Mouse (Mus musculus) intestine, postnatal 0 days (tissue): Measurements from ENCODE around the gene Sox3. TPM values are rescaled to one million over a fixed set of nuclear protein-coding genes. Genes with fewer than 3 reads are reported as not detected.

Experiments
- ATAC-seq: fragments of 200-750 bp; cut with Nextera tagmentation; 2 replicates; pipeline ENCODE4 v1.8.0; 2017; ENCODE audit warnings: mild to moderate bottlenecking, moderate TSS enrichment, moderate library complexity
- H3K27ac ChIP-seq: fragments of 300-500 bp; sonication (generic); 2 replicates; pipeline ENCODE4 v1.5.1; 2014; ENCODE audit warnings: mild to moderate bottlenecking, low read depth, low read length, moderate library complexity
- H3K27me3 ChIP-seq: fragments of 300-500 bp; sonication (generic); replicated peaks from 2 replicates; pipeline ENCODE4 v1.6.1; 2014; ENCODE audit warnings: low read length, mixed read lengths; ENCODE audit not compliant: control insufficient read depth, insufficient read depth
- H3K36me3 ChIP-seq: fragments of 300-500 bp; sonication (generic); 2 replicates; pipeline ENCODE4 v1.6.1; 2014; ENCODE audit warnings: mild to moderate bottlenecking, moderate library complexity; ENCODE audit not compliant: control insufficient read depth, insufficient read depth
- H3K4me1 ChIP-seq: fragments of 300-500 bp; sonication (generic); replicated peaks from 2 replicates; pipeline ENCODE4 v1.6.1; 2014; ENCODE audit warnings: antibody characterized with exemption, low read length, mixed read lengths; ENCODE audit not compliant: control insufficient read depth, insufficient read depth
- H3K4me2 ChIP-seq: fragments of 300-500 bp; sonication (generic); replicated peaks from 2 replicates; pipeline ENCODE4 v1.6.1; 2014; ENCODE audit warnings: low read depth, mild to moderate bottlenecking, moderate library complexity
- H3K4me3 ChIP-seq: fragments of 300-500 bp; sonication (generic); 2 replicates; pipeline ENCODE4 v1.5.1; 2014; ENCODE audit warnings: low read depth, low read length
- H3K9ac ChIP-seq: fragments of 300-500 bp; sonication (generic); 2 replicates; pipeline ENCODE4 v1.6.1; 2014; ENCODE audit warnings: mild to moderate bottlenecking, low read depth, low read length
- H3K9me3 ChIP-seq: fragments of 300-500 bp; sonication (generic); 2 replicates; pipeline ENCODE4 v1.6.1; 2016; ENCODE audit warnings: mixed run types; ENCODE audit not compliant: control insufficient read depth
- CTCF ChIP-seq: sonication (generic); IDR thresholded peaks from 2 replicates; pipeline ENCODE4 v1.5.1; 2016; ENCODE audit warnings: low read depth, mild to moderate bottlenecking, control low read depth, antibody characterized with exemption, moderate library complexity
- WGBS: fragments of 180-500 bp; shearing (Covaris S2); extraction: QIAGEN DNeasy Blood & Tissue Kit; methylation state at CpG from one replicate; pipeline ENCODE4 v1.1.7; 2014; 5-methylcytosine and 5-hydroxymethylcytosine counted together
- polyA plus RNA-seq: library from polyadenylated mRNA; unstranded; fragments of >200 nt; fragmentation: Nextera tagmentation; extraction: Ambion mirVana; gene quantifications from 2 replicates; pipeline ENCODE4 v1.2.1, GENCODE M21; 2015

The Sox3 gene
- polyA plus RNA-seq, 1 experiment from 2014 or later: 0.10 TPM

DNA sequence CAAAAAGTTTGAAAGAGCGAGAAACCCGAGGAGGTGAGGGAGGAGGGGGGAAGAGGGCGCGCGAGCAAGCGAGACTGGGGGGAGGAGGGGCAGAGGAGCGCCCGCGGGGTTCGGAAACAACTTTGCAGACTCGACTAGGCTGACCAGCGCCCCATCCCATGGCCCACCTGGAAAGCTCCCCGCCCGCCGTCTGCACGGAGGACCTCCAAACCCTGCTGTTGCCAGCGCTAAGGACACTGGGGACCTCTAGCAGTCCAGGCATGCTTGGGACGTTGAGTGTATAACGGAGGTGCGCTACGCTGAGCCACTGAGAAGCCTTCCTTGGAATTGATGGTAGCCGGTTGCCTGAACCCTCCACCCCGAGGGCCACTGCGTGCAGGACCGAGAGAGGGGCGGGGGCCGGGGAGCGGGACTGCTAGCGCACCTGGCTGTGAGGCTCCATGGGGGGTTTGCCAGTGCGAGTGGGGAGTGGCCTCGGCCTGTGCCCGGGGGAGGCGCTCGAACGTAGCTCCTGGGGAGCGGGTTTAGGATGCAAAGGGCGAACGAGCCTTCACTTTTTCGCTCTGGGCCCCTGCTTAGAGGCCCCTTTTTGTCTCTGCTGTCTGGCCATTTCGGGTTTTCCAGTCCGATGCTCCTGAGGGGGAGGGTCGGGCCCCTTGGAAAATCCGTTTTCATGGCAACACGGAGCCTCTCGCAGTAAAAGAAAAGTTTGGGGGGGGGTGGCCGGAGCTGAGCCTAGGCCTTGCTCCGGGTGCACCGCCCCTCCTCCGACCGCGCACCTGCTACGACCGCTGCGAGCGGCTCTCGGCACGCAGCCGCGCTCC lies 702 bp upstream of the Sox3 start:
- H3K27ac ChIP-seq: no peak overlapping the region
- H3K36me3 ChIP-seq: no peaks in the 10 kb centered on the region
- H3K4me3 ChIP-seq: peak overlapping the region; percentile 40
- H3K27me3 ChIP-seq: peaks cover 60% of the 10 kb centered on the region
- H3K4me1 ChIP-seq: no peaks in the 10 kb centered on the region
- WGBS: 21% methylated on average over 54 of the region's 59 CpGs
- no peak for ATAC-seq
- H3K4me2 ChIP-seq: peak overlapping the region; percentile 70
- no peak overlapping the region for H3K9ac ChIP-seq
- no peaks in the 10 kb centered on the region for H3K9me3 ChIP-seq
- no peak for TF ChIP-seq CTCF

DNA sequence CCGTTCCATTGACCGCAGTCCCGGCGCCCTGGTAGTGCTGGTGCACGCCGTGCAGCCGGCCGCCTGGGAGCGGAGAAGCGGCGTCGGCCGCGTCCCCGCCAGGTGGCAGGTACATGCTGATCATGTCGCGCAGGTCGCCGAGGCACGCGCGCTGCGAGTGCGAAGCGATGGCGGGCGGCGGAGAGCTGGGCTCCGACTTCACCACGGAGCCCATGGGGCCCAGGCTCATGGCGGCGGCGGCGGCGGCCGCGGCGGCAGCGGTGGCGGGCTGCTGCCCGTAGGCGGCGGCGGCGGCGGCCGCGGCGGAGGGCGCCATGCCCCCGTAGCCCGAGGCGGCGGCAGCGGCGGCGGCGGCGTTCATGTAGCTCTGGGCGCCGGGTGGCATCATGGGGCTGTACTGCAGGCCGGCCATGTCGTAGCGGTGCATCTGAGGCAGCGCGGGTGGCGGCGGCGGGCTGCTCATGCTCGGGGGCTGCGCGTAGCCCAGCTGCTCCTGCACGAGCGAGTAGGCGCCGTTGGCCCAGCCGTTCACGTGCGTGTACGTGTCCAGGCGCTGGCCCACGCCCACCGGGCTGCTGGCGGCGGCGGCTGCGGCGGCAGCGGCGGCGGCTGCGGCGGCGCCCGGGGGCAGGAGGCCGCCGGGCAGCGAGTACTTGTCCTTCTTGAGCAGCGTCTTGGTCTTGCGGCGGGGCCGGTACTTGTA lies 981 bp downstream of the Sox3 start:
- H3K27me3 ChIP-seq: peaks cover 55% of the 10 kb centered on the region
- ATAC-seq: no peak; the same call in 1 of the 2 replicates
- no peaks in the 10 kb centered on the region for H3K4me1 ChIP-seq
- H3K4me3 ChIP-seq: peak overlapping the region; percentile 40
- peak; percentile 18; the same call in 1 of the 2 replicates for TF ChIP-seq CTCF
- no peak overlapping the region for H3K27ac ChIP-seq
- H3K9ac ChIP-seq: no peak overlapping the region
- WGBS: 27% methylated on average over 56 of the region's 102 CpGs
- H3K4me2 ChIP-seq: peak overlapping the region; percentile 70
- no peaks in the 10 kb centered on the region for H3K9me3 ChIP-seq
- no peaks in the 10 kb centered on the region for H3K36me3 ChIP-seq

GRCm38 (mm10) chrX:60891329-60892095 lies 1.7 kb downstream of the Sox3 start:
- Histone ChIP-seq H3K4me3 (peak overlapping the region; percentile 40), H3K36me3 (no peaks in the 10 kb centered on the region), H3K9me3 (no peaks in the 10 kb centered on the region), H3K9ac (no peak overlapping the region), H3K27me3 (peaks cover 50% of the 10 kb centered on the region), H3K27ac (no peak overlapping the region), H3K4me2 (peak overlapping the region; percentile 70), H3K4me1 (no peaks in the 10 kb centered on the region)
- TF ChIP-seq CTCF: no peak
- ATAC-seq: no peak
- 21% methylated on average over 43 of the region's 43 CpGs for whole genome bisulfite sequencing

DNA sequence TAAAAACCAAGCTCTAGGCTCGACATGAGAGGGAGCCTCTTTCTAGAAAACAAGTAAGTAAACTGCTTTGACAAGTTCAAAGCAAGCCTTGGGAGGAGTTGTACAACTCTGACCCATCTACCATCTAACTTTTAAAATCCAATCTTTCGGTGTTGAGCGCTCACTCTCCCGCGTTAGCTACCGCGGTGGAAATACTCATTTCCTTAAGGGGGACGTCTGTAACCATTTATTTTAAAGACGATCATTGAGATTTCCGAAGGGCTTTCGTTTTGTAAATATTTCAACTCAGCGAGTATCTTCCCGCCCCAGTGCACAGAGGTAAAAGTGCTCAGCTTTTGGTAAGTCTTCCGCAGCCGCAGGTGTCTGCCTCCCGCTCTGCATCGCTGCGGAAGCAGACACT lies 2.6 kb downstream of the Sox3 start:
- Histone ChIP-seq H3K36me3 (no peaks in the 10 kb centered on the region), H3K9me3 (no peaks in the 10 kb centered on the region), H3K27me3 (peaks cover 42% of the 10 kb centered on the region), H3K27ac (no peak overlapping the region), H3K4me1 (no peaks in the 10 kb centered on the region), H3K9ac (no peak overlapping the region), H3K4me3 (peak overlapping the region; percentile 40; the same call in 1 of the 2 replicates), H3K4me2 (peak overlapping the region; percentile 32)
- no peak for ATAC-seq
- WGBS: 19% methylated on average over 18 of the region's 18 CpGs
- TF ChIP-seq CTCF: no peak

- Histone ChIP-seq H3K27ac (no peak overlapping the region), H3K27me3 (peaks cover 36% of the 10 kb centered on the region), H3K36me3 (no peaks in the 10 kb centered on the region), H3K9ac (no peak overlapping the region), H3K4me1 (no peaks in the 10 kb centered on the region), H3K9me3 (no peaks in the 10 kb centered on the region), H3K4me3 (no peak overlapping the region), H3K4me2 (no peak overlapping the region)
- 20% methylated on average over 17 of the region's 17 CpGs for WGBS
- ATAC-seq: no peak
- TF ChIP-seq CTCF: no peak
These were observed 3.2 kb downstream of the Sox3 start for GRCm38 (mm10) chrX:60889956-60890485.
